Mouse (Mus musculus) heart, adult 8-10 months (tissue): Measurements from ENCODE around the gene Srprb. TPM values are rescaled to one million over a fixed set of nuclear protein-coding genes. Genes with fewer than 3 reads are reported as not detected.

Source experiments
- DNase-seq: peaks from one replicate; pipeline ENCODE4 v3.0.0; 2022; ENCODE audit warnings: low spot score
- total RNA-seq, 4 experiments: library from RNA; stranded (reverse); gene quantifications; 2 replicates each; pipeline ENCODE4 v1.2.4; 2022

Srprb gene
- 10 to 100 TPM; 18.1 to 21.5 (median 19.1) TPM for total RNA-seq

GRCm38 (mm10) chr9:103201561-103202260, at the start of gene Srprb:
Gene Srprb, minus strand, starts transcription at chr9:103202137.
- peak; percentile 94 for DNase-seq

GRCm38 (mm10) chr9:103248618-103249017, 46.7 kb upstream of the Srprb start:
- DNase-seq: no peak

DNA sequence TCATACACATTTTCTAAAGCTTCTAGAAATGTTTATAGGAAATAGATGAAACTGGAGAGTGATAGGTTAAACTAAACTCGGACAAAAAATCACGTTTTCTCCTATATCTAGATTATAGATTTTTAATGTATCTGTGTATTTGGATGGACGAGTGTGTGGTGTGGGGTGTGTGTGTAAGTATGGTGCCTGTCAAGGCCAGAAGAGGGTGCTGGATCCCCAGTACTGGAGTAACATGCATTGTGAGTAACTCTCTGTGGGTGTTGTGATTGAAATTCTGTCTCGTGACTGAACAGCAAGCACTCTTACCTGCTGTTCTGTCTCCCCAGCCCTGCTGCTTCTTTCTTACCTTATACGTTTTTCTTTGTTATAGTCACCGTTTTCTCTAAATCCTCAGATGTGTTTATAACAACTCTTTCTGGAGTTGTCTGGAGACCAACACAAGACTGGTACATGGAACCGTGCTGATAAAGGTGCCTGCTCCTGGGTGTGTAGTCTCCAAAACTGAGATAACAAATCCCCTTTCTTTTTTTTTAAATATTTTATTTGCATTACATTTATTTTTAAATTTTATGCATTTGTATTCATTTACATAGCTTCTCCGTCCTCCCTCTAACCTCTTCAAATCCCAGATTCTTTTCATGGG, 44.7 kb upstream of the Srprb start:
- DNase-seq: no peak

DNA sequence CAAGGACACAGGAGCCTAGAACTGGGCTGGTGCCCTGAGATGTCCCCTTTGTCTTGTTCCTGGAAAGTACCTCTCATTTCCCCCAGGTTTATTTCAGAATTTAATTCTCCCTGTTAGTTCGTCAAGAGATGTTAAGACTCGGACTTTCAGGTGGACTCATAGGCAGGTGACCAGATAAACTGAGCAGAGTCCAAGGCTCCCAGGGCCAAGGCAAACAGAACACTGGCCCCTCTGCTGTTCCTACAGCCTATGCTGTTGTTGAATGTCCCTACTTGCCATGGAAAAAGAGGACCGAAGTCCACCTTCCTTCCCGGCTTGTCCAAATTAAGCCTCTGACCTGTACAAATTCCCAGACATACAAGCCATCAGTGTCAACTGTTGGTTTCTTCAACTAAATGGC, 41.7 kb upstream of the Srprb start:
- DNase-seq: no peak

- DNase-seq: no peak
Observed at GRCm38 (mm10) chr9:103241206-103241605, 39.3 kb upstream of the Srprb start.

GRCm38 (mm10) chr9:103239471-103239870, 37.5 kb upstream of the Srprb start:
- no peak for DNase-seq

GRCm38 (mm10) chr9:103234565-103235165, 32.7 kb upstream of the Srprb start:
- DNase-seq: no peak

DNA sequence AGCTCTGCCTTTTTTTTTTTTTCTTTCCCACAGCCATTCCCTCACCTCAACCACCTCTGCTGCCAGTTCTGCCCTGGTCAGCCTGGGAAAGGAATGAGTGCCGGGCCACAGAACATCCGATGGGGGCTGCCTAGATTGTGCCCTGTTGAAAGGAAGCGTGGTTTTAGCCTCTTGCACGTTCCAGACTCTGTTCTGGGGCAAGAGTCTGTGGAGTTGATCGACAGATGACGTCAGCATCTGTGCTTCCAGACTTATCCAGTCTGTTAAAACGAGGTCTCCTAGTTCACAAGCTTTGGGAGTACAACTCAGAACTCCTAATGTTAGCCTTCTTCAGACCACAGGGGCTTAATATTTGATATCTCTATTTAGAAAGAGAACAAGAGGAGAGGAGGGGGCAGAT, 32.1 kb upstream of the Srprb start:
- DNase-seq: no peak

GRCm38 (mm10) chr9:103233006-103233395, 31.1 kb upstream of the Srprb start:
- DNase-seq: no peak

- DNase-seq: no peak
Observed at GRCm38 (mm10) chr9:103232232-103233005, 30.5 kb upstream of the Srprb start.

- DNase-seq: peak; percentile 55
Observed at GRCm38 (mm10) chr9:103230151-103230951, 28.4 kb upstream of the Srprb start, which contains the start of the genes Gm20425 and Trf. Gene Gm20425, minus strand, starts transcription at chr9:103230307. Gene Trf, minus strand, starts transcription at chr9:103230444.

DNA sequence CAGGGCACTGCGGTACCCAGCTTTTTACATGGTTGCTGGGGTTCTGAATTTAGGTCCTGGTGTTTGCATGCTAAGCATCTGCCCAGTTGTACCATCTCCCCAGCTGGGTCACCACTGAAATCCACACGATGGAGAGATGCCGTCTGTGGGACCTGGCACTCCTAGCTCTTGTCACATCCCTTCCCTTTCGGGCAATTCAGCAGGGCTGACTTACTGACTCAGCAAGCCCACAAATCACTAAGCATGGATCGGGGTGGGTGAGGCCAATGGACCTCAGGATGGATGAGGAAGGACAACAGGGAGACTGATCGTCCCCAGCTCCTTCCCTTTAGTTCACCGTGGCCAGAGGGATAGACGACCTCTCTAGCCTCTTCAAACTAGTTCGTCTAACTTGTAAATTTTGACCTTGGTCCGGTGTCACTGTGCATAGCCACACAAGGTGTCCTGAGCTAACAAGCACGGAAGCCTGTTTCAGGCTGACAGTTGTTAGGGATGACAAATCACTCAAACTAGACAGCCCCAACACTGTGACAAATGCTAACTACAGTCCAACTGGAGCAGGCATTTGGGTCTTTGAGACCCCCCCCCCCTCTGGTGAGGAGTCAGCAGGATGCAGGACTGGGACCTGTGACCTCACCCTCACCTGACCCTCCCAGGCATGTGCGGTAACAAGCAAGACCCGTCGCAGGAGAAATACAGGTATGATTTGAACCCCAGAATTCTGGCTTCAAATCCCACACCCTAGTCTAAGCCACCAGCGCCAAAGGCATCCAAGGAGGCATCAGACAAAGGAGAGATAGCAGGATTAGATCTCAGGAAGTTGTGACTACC, 27.3 kb upstream of the Srprb start:
- DNase-seq: no peak

DNA sequence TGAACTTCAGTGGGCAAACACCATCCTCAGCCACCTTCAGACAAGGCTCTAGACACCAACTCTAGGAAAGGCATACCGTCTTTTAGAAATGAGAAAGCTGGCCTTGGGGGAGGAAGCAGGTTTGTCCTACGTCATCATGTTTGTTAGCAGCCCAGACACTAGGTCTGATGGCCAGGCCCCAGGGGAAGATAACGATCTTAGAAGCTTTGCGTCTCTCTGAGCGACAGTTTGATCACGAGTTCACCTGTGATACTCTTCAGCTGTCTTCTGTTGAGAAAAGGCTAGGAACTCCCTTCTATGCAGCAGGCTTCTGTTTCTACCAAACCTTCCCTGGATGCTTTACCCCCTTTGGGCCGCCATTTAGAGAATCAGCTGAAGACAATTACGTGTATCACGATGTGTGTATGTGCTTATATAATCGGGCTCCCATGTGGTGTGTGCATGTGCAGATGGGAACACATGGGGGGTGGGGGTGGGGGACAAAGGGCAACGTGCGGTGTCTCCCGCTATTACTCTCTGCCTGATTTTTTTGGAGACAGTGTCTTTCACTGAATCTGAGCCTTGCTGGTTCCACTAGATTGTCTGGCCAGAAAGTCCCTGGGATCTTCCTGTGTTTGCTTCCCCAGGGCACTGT, 26.6 kb upstream of the Srprb start:
- no peak for DNase-seq

DNA sequence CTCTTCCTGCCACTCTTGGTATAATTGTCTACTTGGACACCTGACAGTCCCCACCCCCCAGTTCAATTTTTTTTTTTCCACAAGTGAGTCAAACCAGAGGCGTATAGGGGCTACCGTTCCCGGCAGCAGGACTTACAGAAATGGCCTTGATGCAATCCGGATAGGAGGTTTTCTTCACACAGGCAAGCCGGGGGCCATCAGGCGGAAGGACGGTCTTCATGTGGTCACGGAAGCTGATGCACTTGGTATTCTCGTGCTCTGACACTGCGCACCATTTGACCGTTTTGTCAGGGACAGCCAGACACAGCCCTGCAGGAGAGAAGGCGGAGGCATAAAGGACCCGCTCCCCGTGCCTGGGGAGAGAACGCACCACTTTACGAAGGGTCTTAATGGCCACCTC, 25.8 kb upstream of the Srprb start:
- no peak for DNase-seq

GRCm38 (mm10) chr9:103226806-103227205, 24.9 kb upstream of the Srprb start:
- DNase-seq: no peak

GRCm38 (mm10) chr9:103225464-103225863, 23.5 kb upstream of the Srprb start:
- no peak for DNase-seq

- DNase-seq: no peak
Observed at GRCm38 (mm10) chr9:103224721-103225120, 22.8 kb upstream of the Srprb start.

DNA sequence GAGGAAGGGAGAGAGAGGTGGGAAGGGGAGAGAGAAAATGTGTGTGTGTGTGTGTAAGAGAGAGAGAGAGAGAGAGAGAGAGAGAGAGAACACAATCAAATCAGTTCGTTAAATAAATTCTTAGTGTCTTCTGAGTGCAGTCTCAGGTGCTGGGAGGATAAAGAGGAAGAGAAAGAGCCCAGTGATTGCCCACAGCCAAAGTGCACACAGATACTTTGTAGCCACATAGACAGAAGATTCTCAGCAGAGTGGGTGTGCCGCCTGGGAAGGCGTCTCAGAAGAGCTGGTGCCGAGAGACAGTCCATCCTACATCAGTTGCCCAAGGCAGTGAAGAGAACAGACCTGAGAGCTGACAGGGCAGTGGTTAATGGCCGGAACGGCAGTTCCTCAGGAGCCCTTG, 12.3 kb upstream of the Srprb start:
- no peak for DNase-seq

- peak; percentile 31 for DNase-seq
Observed at GRCm38 (mm10) chr9:103213631-103214030, 11.7 kb upstream of the Srprb start.
